Mouse (Mus musculus) G1E (cell line): ENCODE measurements around the gene Mecp2. TPM values are rescaled to one million over a fixed set of nuclear protein-coding genes. Genes with fewer than 3 reads are reported as not detected.

Experiments used
- ATAC-seq: 2 replicates; pipeline ENCODE4 v1.8.0; 2016; ENCODE audit warnings: mild to moderate bottlenecking; ENCODE audit not compliant: insufficient number of reproducible peaks, poor library complexity, low FRiP score, severe bottlenecking; ENCODE audit errors: extremely low read depth
- DNase-seq: peaks from one replicate; pipeline ENCODE4 v3.0.0; 2012; ENCODE audit warnings: low spot score
- H3K27me3 ChIP-seq: 2 replicates; pipeline ENCODE4 v1.6.1; 2012; ENCODE audit warnings: mild to moderate bottlenecking, low read length, inconsistent platforms; ENCODE audit not compliant: insufficient read depth
- H3K36me3 ChIP-seq: replicated peaks from 2 replicates; pipeline ENCODE3; 2012; ENCODE audit warnings: mild to moderate bottlenecking, inconsistent platforms
- H3K4me1 ChIP-seq: 2 replicates; pipeline ENCODE4 v1.6.1; 2012; ENCODE audit warnings: low read depth, low read length, inconsistent platforms, mixed read lengths; ENCODE audit not compliant: insufficient read depth
- H3K4me3 ChIP-seq: 2 replicates; pipeline ENCODE4 v1.5.1; 2012; ENCODE audit warnings: low read depth, mild to moderate bottlenecking, inconsistent platforms, low read length, moderate library complexity, mixed read lengths
- H3K9me3 ChIP-seq: replicated peaks from 2 replicates; pipeline ENCODE4 v1.6.1; 2012; ENCODE audit warnings: inconsistent platforms
- CTCF ChIP-seq: IDR thresholded peaks from 2 replicates; pipeline ENCODE4 v1.5.1; 2012; ENCODE audit warnings: low read depth, low read length, inconsistent platforms, mixed read lengths
- GATA1 ChIP-seq: IDR thresholded peaks from 2 replicates; pipeline ENCODE4 v1.6.1; 2012; ENCODE audit warnings: borderline replicate concordance, low read length, inconsistent platforms, mixed read lengths
- GATA2 ChIP-seq: IDR thresholded peaks from 2 replicates; pipeline ENCODE4 v1.6.1; 2012; ENCODE audit warnings: low read depth, low read length, inconsistent platforms, borderline replicate concordance
- POLR2AphosphoS5 ChIP-seq: IDR thresholded peaks from 2 replicates; pipeline ENCODE4 v1.6.1; 2012; ENCODE audit warnings: low read depth, low read length, inconsistent platforms; ENCODE audit not compliant: insufficient replicate concordance
- TAL1 ChIP-seq: conservative IDR thresholded peaks from 2 replicates; pipeline ENCODE4 v1.6.1; 2012; ENCODE audit warnings: low read depth, low read length, inconsistent platforms, mixed read lengths
- polyA plus RNA-seq: library from polyadenylated mRNA; stranded (reverse); fragments of >175 nt; gene quantifications from 2 replicates; pipeline ENCODE4 v1.2.3, GENCODE M21; 2012
- total RNA-seq, 2 experiments: library from RNA; stranded (forward) in 1 of 2; stranded (reverse) in 1 of 2; fragments of 200-1000 nt in 1 of 2; fragments of >200 nt in 1 of 2; fragmentation: Nextera tagmentation in 1 of 2; gene quantifications; 2 replicates each; pipeline ENCODE4 v1.2.3; 2014 to 2017

Gene Mecp2
- total and polyA plus RNA-seq, 3 experiments = 21.2 to 47.7 (median 40.1) TPM

DNA sequence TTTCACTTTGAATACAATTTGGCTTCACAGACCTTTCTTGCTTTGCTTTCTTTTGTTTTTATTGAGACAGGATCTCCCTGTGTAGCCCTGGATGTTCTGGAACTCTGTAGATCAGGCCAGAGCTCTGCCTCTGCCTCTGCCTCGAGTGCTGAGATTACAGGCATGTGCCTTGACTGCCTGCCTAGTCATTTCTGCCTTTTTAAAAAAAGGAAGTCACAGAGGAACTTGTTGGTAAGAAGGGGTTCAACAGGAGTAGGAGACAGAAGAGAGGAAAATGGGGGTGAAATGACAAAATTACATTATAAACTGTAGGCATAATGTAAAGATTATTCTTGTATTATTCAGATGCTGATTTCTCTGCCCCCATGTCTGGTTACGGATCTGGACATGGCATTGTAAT, 131.5 kb downstream of the Mecp2 start:
- no peaks in the 10 kb centered on the region for H3K9me3 ChIP-seq
- no peaks in the 10 kb centered on the region for H3K27me3 ChIP-seq
- ATAC-seq = no peak

GRCm38 (mm10) chrX:74001024-74001423, 134.1 kb downstream of the Mecp2 start:
- Histone ChIP-seq H3K9me3 (no peaks in the 10 kb centered on the region), H3K4me1 (peaks cover 25% of the 10 kb centered on the region), H3K27me3 (no peaks in the 10 kb centered on the region), H3K36me3 (no peaks in the 10 kb centered on the region), H3K4me3 (no peak overlapping the region)
- TF ChIP-seq CTCF (no peak), GATA2 (no peak), GATA1 (no peak), TAL1 (no peak), POLR2AphosphoS5 (no peak)
- DNase-seq = no peak
- ATAC-seq = no peak

More for the DNA sequence above, 131.5 kb downstream of the Mecp2 start:
- no peak for DNase-seq
- no peak overlapping the region for H3K4me3 ChIP-seq
- TF ChIP-seq CTCF (no peak), TAL1 (no peak), POLR2AphosphoS5 (no peak), GATA1 (no peak), GATA2 (no peak)
- peaks cover 17% of the 10 kb centered on the region for H3K4me1 ChIP-seq
- no peaks in the 10 kb centered on the region for H3K36me3 ChIP-seq

- H3K9me3 ChIP-seq = no peaks in the 10 kb centered on the region
- peak; percentile 80 for ATAC-seq
- no peaks in the 10 kb centered on the region for H3K27me3 ChIP-seq
- H3K36me3 ChIP-seq = no peaks in the 10 kb centered on the region
- no peak overlapping the region; the same call in 1 of the 2 replicates for H3K4me3 ChIP-seq
- peak; percentile 57 for DNase-seq
- H3K4me1 ChIP-seq = peaks cover 25% of the 10 kb centered on the region
- TF ChIP-seq GATA1 (no peak), POLR2AphosphoS5 (no peak), GATA2 (no peak), TAL1 (0 out of 2 replicates have a peak, but pooled peaks have one; percentile 18), CTCF (no peak)
These were observed 136.0 kb downstream of the Mecp2 start for GRCm38 (mm10) chrX:73998911-73999869.

GRCm38 (mm10) chrX:73977783-73978182, 157.4 kb downstream of the Mecp2 start:
- Histone ChIP-seq H3K4me3 (no peak overlapping the region), H3K36me3 (no peaks in the 10 kb centered on the region), H3K9me3 (no peaks in the 10 kb centered on the region), H3K27me3 (no peaks in the 10 kb centered on the region), H3K4me1 (no peaks in the 10 kb centered on the region)
- TF ChIP-seq GATA2 (no peak), POLR2AphosphoS5 (no peak), CTCF (no peak), GATA1 (no peak), TAL1 (no peak)
- DNase-seq (no peak), ATAC-seq (no peak)

Other genes with a start within 250 kb of the Mecp2 start
Only the 20 nearest of the 22 such genes appear.
- 5.0 and 5.1 TPM in 2 replicates for gene Arhgap4, start 213.5 kb downstream of the Mecp2 start, total RNA-seq (2014; fragmentation: Nextera tagmentation)
- gene Arhgap4, start 213.5 kb downstream of the Mecp2 start, total RNA-seq (2017) = 2.1 and 3.8 TPM in 2 replicates
- gene Arhgap4, start 213.5 kb downstream of the Mecp2 start, polyA plus RNA-seq = 1.5 and 1.7 TPM in 2 replicates
- 55.9 and 61.9 TPM in 2 replicates for gene Naa10, start 213.4 kb downstream of the Mecp2 start, total RNA-seq (2014; fragmentation: Nextera tagmentation)
- 85.4 and 105 TPM in 2 replicates for gene Naa10, start 213.4 kb downstream of the Mecp2 start, total RNA-seq (2017)
- gene Naa10, start 213.4 kb downstream of the Mecp2 start, polyA plus RNA-seq = 171 and 192 TPM in 2 replicates
- gene Renbp, start 204.5 kb downstream of the Mecp2 start, total RNA-seq (2014; fragmentation: Nextera tagmentation) = 39.2 and 42.7 TPM in 2 replicates
- 196 and 201 TPM in 2 replicates for gene Renbp, start 204.5 kb downstream of the Mecp2 start, total RNA-seq (2017)
- gene Renbp, start 204.5 kb downstream of the Mecp2 start, polyA plus RNA-seq = 80.1 and 139 TPM in 2 replicates
- 222 and 230 TPM in 2 replicates for gene Hcfc1, start 169.0 kb downstream of the Mecp2 start, total RNA-seq (2014; fragmentation: Nextera tagmentation)
- gene Hcfc1, start 169.0 kb downstream of the Mecp2 start, total RNA-seq (2017) = 40.8 and 47.3 TPM in 2 replicates
- 148 and 184 TPM in 2 replicates for gene Hcfc1, start 169.0 kb downstream of the Mecp2 start, polyA plus RNA-seq
- 76.7 and 101 TPM in 2 replicates for gene Irak1, start 111.4 kb downstream of the Mecp2 start, total RNA-seq (2014; fragmentation: Nextera tagmentation)
- gene Irak1, start 111.4 kb downstream of the Mecp2 start, total RNA-seq (2017) = 35.4 and 39.7 TPM in 2 replicates
- gene Irak1, start 111.4 kb downstream of the Mecp2 start, polyA plus RNA-seq = 270 and 286 TPM in 2 replicates
- not detected in 2 replicates for gene Opn1mw, start 7.9 kb downstream of the Mecp2 start, total RNA-seq (2014; fragmentation: Nextera tagmentation)
- gene Opn1mw, start 7.9 kb downstream of the Mecp2 start, total RNA-seq (2017) = not detected in 2 replicates
- not detected in 2 replicates for gene Opn1mw, start 7.9 kb downstream of the Mecp2 start, polyA plus RNA-seq
- not detected in 2 replicates for gene Tex28, start 32.5 kb upstream of the Mecp2 start, total RNA-seq (2014; fragmentation: Nextera tagmentation)
- gene Tex28, start 32.5 kb upstream of the Mecp2 start, total RNA-seq (2017) = not detected in 2 replicates
- not detected in 2 replicates for gene Tex28, start 32.5 kb upstream of the Mecp2 start, polyA plus RNA-seq
- not detected in 2 replicates for gene Tktl1, start 41.9 kb upstream of the Mecp2 start, total RNA-seq (2014; fragmentation: Nextera tagmentation)
- gene Tktl1, start 41.9 kb upstream of the Mecp2 start, total RNA-seq (2017) = 0.38 and 0.52 TPM in 2 replicates
- not detected in 2 replicates for gene Tktl1, start 41.9 kb upstream of the Mecp2 start, polyA plus RNA-seq
- 91.2 and 93.7 TPM in 2 replicates for gene Flna, start 114.5 kb upstream of the Mecp2 start, total RNA-seq (2014; fragmentation: Nextera tagmentation)
- gene Flna, start 114.5 kb upstream of the Mecp2 start, total RNA-seq (2017) = 172 and 186 TPM in 2 replicates
- 41.2 and 47.1 TPM in 2 replicates for gene Flna, start 114.5 kb upstream of the Mecp2 start, polyA plus RNA-seq
- gene Emd, start 119.3 kb upstream of the Mecp2 start, total RNA-seq (2014; fragmentation: Nextera tagmentation) = 179 and 186 TPM in 2 replicates
- gene Emd, start 119.3 kb upstream of the Mecp2 start, total RNA-seq (2017) = 77.4 and 84.2 TPM in 2 replicates
- gene Emd, start 119.3 kb upstream of the Mecp2 start, polyA plus RNA-seq = 39.7 and 56.5 TPM in 2 replicates
- gene Rpl10, start 135.4 kb upstream of the Mecp2 start, total RNA-seq (2014; fragmentation: Nextera tagmentation) = 3,507 and 3,613 TPM in 2 replicates
- gene Rpl10, start 135.4 kb upstream of the Mecp2 start, total RNA-seq (2017) = 1,842 and 1,992 TPM in 2 replicates
- 832 and 1,009 TPM in 2 replicates for gene Rpl10, start 135.4 kb upstream of the Mecp2 start, polyA plus RNA-seq
- 65.1 and 74.6 TPM in 2 replicates for gene Taz, start 146.5 kb upstream of the Mecp2 start, total RNA-seq (2014; fragmentation: Nextera tagmentation)
- gene Taz, start 146.5 kb upstream of the Mecp2 start, total RNA-seq (2017) = 31.4 and 43.4 TPM in 2 replicates
- 27.9 and 29.8 TPM in 2 replicates for gene Taz, start 146.5 kb upstream of the Mecp2 start, polyA plus RNA-seq
- gene Dnase1l1, start 147.0 kb upstream of the Mecp2 start, total RNA-seq (2014; fragmentation: Nextera tagmentation) = 25.0 and 25.1 TPM in 2 replicates
- 45.4 and 48.7 TPM in 2 replicates for gene Dnase1l1, start 147.0 kb upstream of the Mecp2 start, total RNA-seq (2017)
- gene Dnase1l1, start 147.0 kb upstream of the Mecp2 start, polyA plus RNA-seq = 0.23 and 0.34 TPM in 2 replicates
- 129 and 137 TPM in 2 replicates for gene Atp6ap1, start 161.7 kb upstream of the Mecp2 start, total RNA-seq (2014; fragmentation: Nextera tagmentation)
- 265 and 297 TPM in 2 replicates for gene Atp6ap1, start 161.7 kb upstream of the Mecp2 start, total RNA-seq (2017)
- gene Atp6ap1, start 161.7 kb upstream of the Mecp2 start, polyA plus RNA-seq = 10.4 and 11.2 TPM in 2 replicates
- gene Gdi1, start 169.6 kb upstream of the Mecp2 start, total RNA-seq (2014; fragmentation: Nextera tagmentation) = 239 and 405 TPM in 2 replicates
- 27.7 and 30.6 TPM in 2 replicates for gene Gdi1, start 169.6 kb upstream of the Mecp2 start, total RNA-seq (2017)
- gene Gdi1, start 169.6 kb upstream of the Mecp2 start, polyA plus RNA-seq = 31.8 and 35.0 TPM in 2 replicates
- gene Fam50a, start 177.7 kb upstream of the Mecp2 start, total RNA-seq (2014; fragmentation: Nextera tagmentation) = 37.9 and 41.0 TPM in 2 replicates
- gene Fam50a, start 177.7 kb upstream of the Mecp2 start, total RNA-seq (2017) = 78.8 and 99.8 TPM in 2 replicates
- gene Fam50a, start 177.7 kb upstream of the Mecp2 start, polyA plus RNA-seq = 33.8 and 44.5 TPM in 2 replicates
- gene Plxna3, start 193.7 kb upstream of the Mecp2 start, total RNA-seq (2014; fragmentation: Nextera tagmentation) = 20.5 and 24.0 TPM in 2 replicates
- 3.0 and 4.6 TPM in 2 replicates for gene Plxna3, start 193.7 kb upstream of the Mecp2 start, total RNA-seq (2017)
- 18.8 and 19.4 TPM in 2 replicates for gene Plxna3, start 193.7 kb upstream of the Mecp2 start, polyA plus RNA-seq
- gene Lage3, start 218.3 kb upstream of the Mecp2 start, total RNA-seq (2014; fragmentation: Nextera tagmentation) = 36.5 and 47.9 TPM in 2 replicates
- 32.5 and 36.9 TPM in 2 replicates for gene Lage3, start 218.3 kb upstream of the Mecp2 start, total RNA-seq (2017)
- 5.0 and 5.2 TPM in 2 replicates for gene Lage3, start 218.3 kb upstream of the Mecp2 start, polyA plus RNA-seq
- gene Ubl4a, start 237.9 kb upstream of the Mecp2 start, total RNA-seq (2014; fragmentation: Nextera tagmentation) = 29.0 and 31.2 TPM in 2 replicates
- 15.6 and 20.6 TPM in 2 replicates for gene Ubl4a, start 237.9 kb upstream of the Mecp2 start, total RNA-seq (2017)
- 16.6 and 26.4 TPM in 2 replicates for gene Ubl4a, start 237.9 kb upstream of the Mecp2 start, polyA plus RNA-seq
- 8.5 and 11.0 TPM in 2 replicates for gene Slc10a3, start 238.0 kb upstream of the Mecp2 start, total RNA-seq (2014; fragmentation: Nextera tagmentation)
- 5.2 and 8.7 TPM in 2 replicates for gene Slc10a3, start 238.0 kb upstream of the Mecp2 start, total RNA-seq (2017)
- gene Slc10a3, start 238.0 kb upstream of the Mecp2 start, polyA plus RNA-seq = 1.1 and 1.2 TPM in 2 replicates